Mouse (Mus musculus) thymus, postnatal 0 days (tissue): ENCODE measurements around the gene Adprh. TPM values are rescaled to one million over a fixed set of nuclear protein-coding genes. Genes with fewer than 3 reads are reported as not detected.

ENCODE experiments used
- DNase-seq: peaks from one replicate; pipeline ENCODE4 v3.0.0-alpha.2; 2015; ENCODE audit warnings: low spot score
- polyA plus RNA-seq: library from polyadenylated mRNA; unstranded; fragments of >200 nt; fragmentation: Nextera tagmentation; extraction: Ambion mirVana; gene quantifications from 2 replicates; pipeline ENCODE4 v1.2.1, GENCODE M21; 2015

Adprh gene
- polyA plus RNA-seq, 1 experiment from 2014 or later, result 91.5 TPM

DNA sequence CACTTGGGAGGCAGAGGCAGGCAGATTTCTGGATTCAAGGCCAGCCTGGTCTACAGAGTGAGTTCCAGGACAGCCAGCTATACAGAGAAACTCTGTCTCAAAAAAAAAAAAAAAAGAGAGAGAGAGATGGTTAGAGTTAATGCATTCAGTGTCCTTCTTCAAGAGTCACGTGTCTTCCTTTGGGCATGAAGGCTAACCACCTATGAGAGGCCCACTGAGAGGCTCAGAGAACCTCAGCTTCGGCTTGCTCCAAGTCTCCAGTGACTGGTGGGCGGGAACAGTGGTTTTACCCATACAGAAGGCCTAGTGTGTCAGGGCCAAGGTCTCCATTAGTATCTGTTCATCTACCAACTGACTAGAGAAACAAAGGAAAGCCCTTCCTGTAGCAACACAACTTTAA lies 53.4 kb downstream of the Adprh start:
- no peak for DNase-seq

DNA sequence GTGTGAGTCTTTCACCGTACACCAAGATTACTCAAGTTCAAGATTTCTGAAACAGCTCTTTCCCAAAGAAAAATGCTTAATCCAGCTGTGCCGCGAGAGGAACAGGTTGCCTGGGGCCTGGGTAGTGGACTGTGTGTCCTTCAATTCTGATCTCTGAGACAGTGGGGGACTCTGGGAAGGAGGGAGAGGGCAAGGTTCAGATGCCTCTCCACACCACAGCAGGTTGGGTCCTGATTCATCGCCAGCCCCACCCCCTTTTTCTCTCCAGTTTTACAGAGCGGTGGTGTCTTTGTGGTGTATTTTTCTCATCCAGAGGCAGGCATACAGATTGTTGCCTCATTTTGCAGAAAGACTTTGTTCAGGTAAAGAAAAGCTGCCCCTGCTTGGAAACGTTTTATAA lies 54.2 kb downstream of the Adprh start:
- no peak for DNase-seq

DNA sequence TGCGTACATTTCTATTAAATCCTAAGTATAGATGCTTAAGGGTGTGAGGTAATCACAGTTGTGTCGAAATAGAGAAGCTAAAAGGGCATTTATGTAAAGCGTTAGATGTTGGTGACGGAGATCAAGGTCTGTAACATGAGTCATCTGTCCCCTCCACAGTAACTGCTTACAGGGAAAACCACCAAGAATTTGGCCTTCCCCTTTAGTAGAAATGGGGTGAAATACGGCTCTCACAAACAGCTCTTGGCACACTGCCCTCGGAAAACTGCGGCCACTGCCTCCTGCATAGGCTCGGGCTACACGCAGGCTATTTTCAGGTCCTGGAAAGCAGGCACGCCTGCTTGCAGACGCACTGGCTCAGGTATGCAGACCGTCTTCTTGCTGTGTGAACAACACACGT lies 56.3 kb downstream of the Adprh start:
- DNase-seq, result no peak

DNA sequence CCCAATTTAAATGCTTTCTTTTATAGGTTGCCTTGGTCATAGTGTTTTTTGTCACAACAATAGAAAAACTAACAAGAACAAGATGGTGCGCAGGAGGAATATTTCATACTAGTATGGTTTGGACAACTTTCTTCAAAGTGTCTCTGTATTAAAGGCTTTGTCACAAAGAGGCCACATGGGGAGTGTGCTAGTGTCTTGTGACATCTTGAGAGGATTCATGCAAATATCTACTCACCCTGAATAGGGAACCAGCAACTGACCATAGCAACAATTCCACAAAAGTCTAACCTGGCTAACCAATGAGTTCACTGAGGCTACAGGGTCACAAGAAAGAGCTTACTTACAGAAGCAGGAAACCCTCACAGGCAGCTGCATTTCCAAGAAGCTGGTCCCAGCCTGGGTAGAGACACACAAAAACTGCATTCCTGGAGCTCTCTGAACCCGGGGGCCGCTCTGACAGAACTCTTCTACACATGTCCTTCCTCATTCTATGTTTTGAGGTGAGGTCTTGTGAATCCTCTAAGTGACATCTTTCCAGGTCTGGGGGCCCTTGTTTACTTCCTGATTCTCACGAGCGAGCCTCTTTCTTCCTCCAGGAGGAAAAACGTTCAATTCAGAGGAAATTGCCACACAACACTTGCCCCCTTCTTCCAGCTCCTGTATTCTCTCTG lies 57.3 kb downstream of the Adprh start:
- DNase-seq, result no peak

DNA sequence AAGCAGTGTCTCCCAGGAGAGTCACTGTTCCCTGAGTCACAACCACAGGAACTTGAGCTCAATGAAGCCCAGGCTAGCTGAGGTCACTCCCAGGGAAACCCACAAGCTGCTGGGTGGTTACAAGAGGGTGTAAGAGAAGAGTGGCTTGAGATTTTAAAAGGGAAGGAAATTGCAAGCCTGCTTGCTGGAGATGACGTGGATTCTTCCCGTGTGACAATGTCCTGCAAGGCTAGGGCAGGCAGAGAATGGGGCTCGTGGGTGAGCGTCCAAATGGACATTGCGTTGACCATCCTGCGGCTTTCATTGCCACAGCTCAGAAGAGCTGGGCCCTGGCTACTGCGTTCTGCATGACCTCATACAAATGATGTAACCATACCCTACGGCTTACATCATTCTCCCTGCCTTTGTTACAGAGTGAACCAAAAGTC lies 58.3 kb downstream of the Adprh start:
- no peak for DNase-seq

Other genes with a start within 250 kb of the Adprh start
- 0.05 TPM in 1 of 2 replicates, not detected in the other for gene Nr1i2, start 157.9 kb downstream of the Adprh start, polyA plus RNA-seq
- gene Maats1, start 110.6 kb downstream of the Adprh start, polyA plus RNA-seq, result 0.10 and 0.20 TPM in 2 replicates
- 322 and 349 TPM in 2 replicates for gene Cox17, start 105.7 kb downstream of the Adprh start, polyA plus RNA-seq
- gene Gm21987, start 105.7 kb downstream of the Adprh start, polyA plus RNA-seq, result not detected in 2 replicates
- 0.30 and 0.87 TPM in 2 replicates for gene Popdc2, start 90.5 kb downstream of the Adprh start, polyA plus RNA-seq
- gene Pla1a, start 19.6 kb downstream of the Adprh start, polyA plus RNA-seq, result 2.2 and 2.8 TPM in 2 replicates
- gene Cd80, start 2.9 kb upstream of the Adprh start, polyA plus RNA-seq, result 0.72 and 0.82 TPM in 2 replicates
- gene Timmdc1, start 70.0 kb upstream of the Adprh start, polyA plus RNA-seq, result 29.4 and 30.1 TPM in 2 replicates
- 25.3 and 28.4 TPM in 2 replicates for gene Poglut1, start 97.6 kb upstream of the Adprh start, polyA plus RNA-seq
- gene Tmem39a, start 106.0 kb upstream of the Adprh start, polyA plus RNA-seq, result 47.5 and 56.5 TPM in 2 replicates